Mouse (Mus musculus): ENCODE results near the gene Tor3a. TPM values are rescaled to one million over a fixed set of nuclear protein-coding genes. Genes with fewer than 3 reads are reported as not detected.

The Tor3a gene
- total and polyA plus RNA-seq, 3 experiments = 6.7 to 9.4 TPM; not detected in 1

DNA sequence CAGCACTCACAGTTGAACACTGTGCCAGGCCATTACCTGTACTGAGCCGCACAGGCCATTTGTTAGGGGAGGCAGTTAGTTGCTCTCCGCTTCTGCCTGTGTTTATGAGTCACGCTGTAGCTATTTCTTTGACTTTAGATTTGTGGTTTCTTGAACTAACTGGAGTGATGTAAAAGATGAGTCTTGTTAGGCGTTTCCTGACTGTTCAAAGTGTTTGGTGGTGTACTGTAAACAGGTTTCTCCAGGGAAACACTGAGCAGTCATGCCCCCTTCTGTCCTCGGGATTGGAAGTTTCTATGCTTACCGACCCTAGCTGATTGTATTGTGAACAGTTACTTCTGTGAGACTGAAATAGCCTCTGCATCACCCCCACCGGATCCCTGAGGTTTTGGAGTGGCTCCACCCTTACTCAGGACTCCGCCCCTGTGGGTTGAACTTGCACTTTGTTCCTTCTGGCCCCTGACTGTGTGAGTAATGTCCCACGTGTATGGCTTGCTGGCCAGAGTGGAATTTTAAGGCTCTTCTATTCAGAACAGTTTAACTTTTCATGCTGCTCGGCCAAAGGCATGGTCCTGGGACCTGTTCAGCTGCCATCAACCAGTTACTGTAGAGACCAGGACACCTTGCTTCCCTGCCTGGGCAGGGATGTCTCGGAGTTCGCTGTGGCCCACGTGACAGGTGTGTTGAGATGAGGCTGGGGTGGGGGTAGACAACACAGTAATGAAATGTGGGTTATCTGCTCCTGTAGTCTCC is 58.6 kb downstream of the Tor3a start (continued):
- peak; percentile 21 to 48; a peak in 2 of 4 replicates for TF ChIP-seq EP300 (IDR thresholded peaks at IDR 0.05; ENCODE audit: low read depth in 1 of 2, low read length in 2 of 2)
- TF ChIP-seq CHD1 (IDR thresholded peaks at IDR 0.05; ENCODE audit: low read depth, low read length) = no peak
- TF ChIP-seq E2F4 (IDR thresholded peaks at IDR 0.05; ENCODE audit: borderline replicate concordance, low read depth, low read length) = no peak
- TF ChIP-seq CHD2 (IDR thresholded peaks at IDR 0.05; ENCODE audit: low read length) = no peak
- TF ChIP-seq USF2 (IDR thresholded peaks at IDR 0.05; ENCODE audit: borderline replicate concordance in 1 of 2, insufficient read depth in 1 of 2, low read depth in 1 of 2, low read length in 2 of 2) = no peak
- no peak for TF ChIP-seq HCFC1 (IDR thresholded peaks at IDR 0.05; ENCODE audit: low read depth, low read length)
- TF ChIP-seq POLR2AphosphoS2 (IDR thresholded peaks at IDR 0.05; ENCODE audit: low read length) = no peak

- Histone ChIP-seq H3K9ac (ENCODE audit: control insufficient read depth, low read depth, low read length, poor library complexity, severe bottlenecking) (no peak overlapping the region; the same call in 1 of the 2 replicates), H3K27ac (ENCODE audit: control insufficient read depth, low read depth, low read length) (peak overlapping the region; percentile 82), H3K79me2 (ENCODE audit: control insufficient read depth, insufficient read depth, low read length, poor library complexity) (peaks cover 14% of the 10 kb centered on the region), H3K4me3 (ENCODE audit: control insufficient read depth in 1 of 2, insufficient read depth in 1 of 2, low read depth in 2 of 2, low read length in 2 of 2) (no peak overlapping the region), H3K9me3 (replicated peaks; ENCODE audit: insufficient read depth, low read length) (no peaks in the 10 kb centered on the region), H3K36me3 (ENCODE audit: control insufficient read depth in 1 of 2, insufficient read depth in 2 of 2, low read length in 2 of 2) (peaks cover 0 to 22% of the 10 kb centered on the region in 2 experiments; a peak in 2 of 4 replicates), H3K27me3 (ENCODE audit: control insufficient read depth in 1 of 2, insufficient read depth in 2 of 2, low read length in 2 of 2) (no peaks in the 10 kb centered on the region), H3K4me1 (ENCODE audit: control insufficient read depth in 1 of 2, insufficient read depth in 2 of 2, low read length in 2 of 2) (peaks cover 8 to 23% of the 10 kb centered on the region in 2 experiments)
- TF ChIP-seq MYC (IDR thresholded peaks at IDR 0.05; ENCODE audit: low read depth, low read length) = peak; percentile 66; the same call in 1 of the 2 replicates
- peak; percentile 34 for TF ChIP-seq SMC3 (IDR thresholded peaks at IDR 0.05; ENCODE audit: low read depth, low read length)
- no peak for TF ChIP-seq CHD1 (IDR thresholded peaks at IDR 0.05; ENCODE audit: low read depth, low read length)
- peak in 1 of 3 experiments; percentile 54; a peak in 2 of 6 replicates for TF ChIP-seq CTCF (IDR thresholded peaks at IDR 0.05 in 2 of 3, conservative IDR thresholded peaks at IDR 0.05 in 1 of 3; ENCODE audit: control insufficient read depth in 1 of 3, insufficient read depth in 1 of 3, low read depth in 2 of 3, low read length in 3 of 3, poor library complexity in 1 of 3, severe bottlenecking in 1 of 3)
- TF ChIP-seq POLR2AphosphoS2 (IDR thresholded peaks at IDR 0.05; ENCODE audit: low read length) = no peak
- DNase-seq (ENCODE audit: low read depth, low spot score) = peak; percentile 38
Measured at GRCm38 (mm10) chr1:156614710-156615109, 59.4 kb downstream of the Tor3a start.

DNA sequence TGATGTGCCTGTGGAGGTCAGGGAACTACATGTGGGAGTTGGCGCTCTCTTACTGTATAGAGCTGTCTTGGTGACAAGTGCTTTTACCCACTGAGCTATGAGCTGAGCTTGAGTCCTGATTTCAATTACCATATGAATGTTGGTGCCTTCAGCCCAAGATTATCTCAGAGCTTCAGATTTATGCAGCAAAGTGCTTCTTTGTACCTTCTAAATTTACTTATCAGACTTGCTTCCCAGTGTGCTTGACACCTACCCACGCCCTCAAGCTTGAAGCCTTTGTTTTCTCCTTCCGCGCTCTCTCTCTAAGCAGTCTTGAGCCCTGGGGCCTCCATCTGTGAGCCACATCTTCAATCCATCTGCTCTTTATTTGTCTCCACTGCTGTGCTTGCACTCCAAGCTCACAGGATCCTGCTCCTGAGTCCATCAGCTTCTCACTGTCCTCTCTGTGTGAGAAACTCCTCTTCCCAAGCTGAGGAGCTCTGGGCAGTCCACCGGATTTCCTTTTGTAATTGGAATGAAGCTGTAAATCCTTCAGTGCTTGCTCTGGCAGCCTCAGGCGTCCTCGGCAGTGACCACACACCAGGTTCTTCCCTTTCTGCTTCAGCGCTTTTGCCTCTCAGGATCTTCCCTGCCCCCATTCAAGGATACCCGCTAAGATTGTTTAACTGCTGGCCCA is 60.2 kb downstream of the Tor3a start:
- no peak overlapping the region for H3K4me3 ChIP-seq (ENCODE audit: control insufficient read depth in 1 of 2, insufficient read depth in 1 of 2, low read depth in 2 of 2, low read length in 2 of 2)
- H3K9ac ChIP-seq (ENCODE audit: control insufficient read depth, low read depth, low read length, poor library complexity, severe bottlenecking) = no peak overlapping the region
- no peaks in the 10 kb centered on the region for H3K27me3 ChIP-seq (ENCODE audit: control insufficient read depth in 1 of 2, insufficient read depth in 2 of 2, low read length in 2 of 2)
- TF ChIP-seq RCOR1 (IDR thresholded peaks at IDR 0.05; ENCODE audit: low read depth, low read length) = peak; percentile 50; the same call in 1 of the 2 replicates
- TF ChIP-seq JUND (IDR thresholded peaks at IDR 0.05; ENCODE audit: low read depth, low read length) = no peak
- TF ChIP-seq USF1 (IDR thresholded peaks at IDR 0.05; ENCODE audit: low read depth, low read length) = no peak
- TF ChIP-seq CHD1 (IDR thresholded peaks at IDR 0.05; ENCODE audit: low read depth, low read length) = no peak
- TF ChIP-seq EP300 (IDR thresholded peaks at IDR 0.05; ENCODE audit: low read depth in 1 of 2, low read length in 2 of 2) = 0 out of 4 replicates have a peak, but pooled peaks of 1 of the 2 experiments have one; percentile 7
- peaks cover 13 to 25% of the 10 kb centered on the region in 2 experiments for H3K4me1 ChIP-seq (ENCODE audit: control insufficient read depth in 1 of 2, insufficient read depth in 2 of 2, low read length in 2 of 2)
- H3K36me3 ChIP-seq (ENCODE audit: control insufficient read depth in 1 of 2, insufficient read depth in 2 of 2, low read length in 2 of 2) = peaks cover 0 to 30% of the 10 kb centered on the region in 2 experiments; a peak in 2 of 4 replicates
- peaks cover 17% of the 10 kb centered on the region for H3K79me2 ChIP-seq (ENCODE audit: control insufficient read depth, insufficient read depth, low read length, poor library complexity)
- no peak for DNase-seq (ENCODE audit: low read depth, low spot score)
- H3K9me3 ChIP-seq (replicated peaks; ENCODE audit: insufficient read depth, low read length) = no peaks in the 10 kb centered on the region
- no peak overlapping the region for H3K27ac ChIP-seq (ENCODE audit: control insufficient read depth, low read depth, low read length)
